Mouse (Mus musculus) urinary bladder, postnatal 25 days (tissue): ENCODE data around the gene Dip2a.

Experiments used
- DNase-seq: peaks from one replicate; pipeline ENCODE4 v3.0.0; 2022; ENCODE audit warnings: low spot score

The Dip2a gene

DNA sequence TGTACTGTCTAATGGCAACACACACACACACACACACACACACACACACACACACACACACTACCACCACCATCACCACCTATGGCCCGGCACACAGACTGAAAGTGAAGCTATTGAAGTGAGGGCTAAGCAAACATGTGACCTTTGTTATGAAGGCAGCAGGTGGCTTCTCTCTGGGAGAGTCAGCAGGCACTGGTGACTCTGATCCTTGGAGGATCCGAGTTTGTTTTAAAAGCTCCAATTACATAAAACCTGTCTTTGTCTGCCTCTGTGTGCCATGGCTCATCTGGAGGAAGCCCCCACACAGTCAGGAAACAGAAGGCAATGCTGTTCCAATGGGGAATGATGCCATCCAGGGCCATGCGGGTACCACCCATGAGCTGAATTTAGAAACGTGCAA is 98.5 kb downstream of the Dip2a start:
- no peak for DNase-seq

DNA sequence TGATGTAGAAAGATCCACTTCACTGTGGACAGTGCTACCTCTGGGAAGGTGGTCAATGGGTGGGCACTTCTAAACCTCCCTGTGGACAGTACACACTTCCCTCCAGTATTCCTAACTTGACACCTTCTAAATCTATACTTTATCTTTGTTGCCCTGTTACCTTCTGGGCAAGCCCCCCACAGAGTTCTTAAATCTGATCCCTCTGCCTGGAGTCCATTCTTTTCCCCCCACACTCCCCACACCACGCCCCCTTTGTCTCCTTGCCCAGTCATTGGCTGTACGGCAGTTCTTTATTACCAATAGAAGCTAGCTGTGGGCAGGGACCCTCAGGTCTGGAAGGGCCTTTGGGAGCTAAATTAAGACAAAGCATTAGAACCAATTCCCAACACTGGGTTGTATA is 100.0 kb downstream of the Dip2a start:
- DNase-seq, result no peak

DNA sequence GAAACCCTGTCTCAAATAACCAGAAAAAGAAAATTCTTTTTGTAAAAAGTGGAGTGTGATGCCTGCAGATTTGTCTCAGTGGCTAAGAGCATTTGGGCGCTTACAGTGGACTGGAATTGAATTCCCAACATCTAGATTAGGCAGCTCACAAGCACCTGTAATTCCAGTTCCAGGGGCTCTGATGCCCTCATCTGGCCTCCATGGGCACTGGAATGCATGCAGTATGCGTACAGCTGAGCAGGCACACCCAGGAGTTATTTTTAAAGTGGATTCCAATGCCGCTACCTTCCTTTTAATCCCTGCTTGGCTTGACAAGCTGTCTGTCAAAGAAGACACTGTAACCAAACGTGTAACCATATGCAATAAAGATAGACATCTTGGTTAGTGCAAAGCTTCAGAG is 105.7 kb downstream of the Dip2a start:
- no peak for DNase-seq

DNA sequence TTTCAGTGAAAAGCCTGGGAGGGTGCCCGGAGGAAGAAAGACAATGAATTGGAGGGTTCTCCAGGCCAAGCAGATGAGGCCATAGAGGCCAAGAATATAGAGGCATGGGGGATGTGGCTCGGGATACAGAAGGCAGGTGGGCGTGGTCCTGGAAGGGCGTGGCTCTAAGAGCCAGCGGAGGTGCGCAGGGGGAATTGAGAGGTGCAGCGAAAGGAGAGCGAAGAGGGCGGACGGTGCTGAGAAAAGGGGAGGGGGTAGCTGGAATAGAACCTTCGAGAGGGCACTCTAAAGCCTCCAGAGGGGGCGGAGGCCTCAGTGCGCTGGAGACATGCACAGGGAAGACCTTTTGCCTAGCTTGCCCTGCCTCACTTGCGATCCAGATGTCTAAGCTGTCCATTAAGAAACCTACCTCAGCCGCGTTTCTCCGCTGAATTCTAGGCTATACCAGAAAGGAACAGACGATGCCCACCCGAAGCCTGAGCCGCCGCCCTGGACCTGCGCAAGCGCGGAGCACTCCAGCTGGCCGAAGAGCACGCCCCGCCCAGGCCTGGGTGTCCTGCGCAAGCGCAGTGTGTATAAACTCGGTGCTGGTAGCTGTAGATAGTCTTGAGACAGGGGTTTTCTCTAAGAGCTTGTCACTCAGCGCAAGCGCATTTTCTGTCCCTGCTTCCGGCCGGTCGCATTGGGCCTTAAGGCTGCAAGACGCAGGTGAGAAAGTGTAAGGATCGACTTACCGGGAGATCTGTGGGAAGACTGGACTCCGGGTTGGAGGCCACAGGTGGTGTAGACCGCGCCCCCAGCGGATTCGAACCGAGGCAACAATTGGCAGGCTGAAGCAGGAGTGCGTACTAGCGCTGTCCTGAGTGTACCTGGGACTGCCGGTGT is 107.5 kb downstream of the Dip2a start, which contains the start of gene Prmt2:
TSS of gene Prmt2 (minus strand) at position 525 of the 885 bp plus-strand sequence.
- peak; percentile 91 for DNase-seq

DNA sequence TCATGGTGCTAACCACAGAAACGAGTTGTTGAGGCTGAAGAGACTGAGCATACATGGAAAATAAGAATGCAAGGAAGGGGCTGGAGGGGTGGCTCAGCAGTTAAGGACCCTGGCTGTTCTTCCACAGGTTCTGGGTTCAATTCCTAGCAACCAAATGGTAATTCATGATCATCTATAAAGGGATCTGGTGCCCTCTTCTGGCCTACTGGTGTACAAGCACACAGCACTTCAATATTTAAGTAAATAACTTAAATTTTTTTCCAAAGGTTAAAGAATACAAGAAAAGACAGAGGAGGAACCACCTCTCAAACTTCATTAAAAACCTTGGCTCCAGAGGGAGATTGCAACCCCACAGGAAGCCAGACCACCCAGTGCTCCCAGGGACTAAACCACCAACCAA is 115.5 kb downstream of the Dip2a start:
- no peak for DNase-seq

DNA sequence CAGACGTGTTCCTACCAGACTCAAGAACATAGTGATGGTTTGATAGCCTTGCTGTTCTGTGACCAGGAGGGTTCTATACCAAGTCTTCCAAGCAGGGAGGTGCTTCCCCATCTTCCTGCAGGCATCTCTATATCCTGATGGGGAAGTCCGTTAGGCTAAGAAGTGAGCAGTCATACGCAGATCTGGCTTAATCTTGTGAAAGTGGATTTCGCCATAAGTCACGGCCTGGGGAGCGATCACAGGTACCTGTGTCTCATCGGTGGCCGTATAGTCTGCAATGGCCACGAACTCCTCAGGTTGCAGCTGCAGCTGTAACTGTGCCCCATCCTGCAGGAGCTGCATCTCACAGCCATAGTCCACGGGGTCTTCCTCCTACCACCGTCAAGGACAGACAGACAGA is 119.1 kb downstream of the Dip2a start:
- no peak for DNase-seq

DNA sequence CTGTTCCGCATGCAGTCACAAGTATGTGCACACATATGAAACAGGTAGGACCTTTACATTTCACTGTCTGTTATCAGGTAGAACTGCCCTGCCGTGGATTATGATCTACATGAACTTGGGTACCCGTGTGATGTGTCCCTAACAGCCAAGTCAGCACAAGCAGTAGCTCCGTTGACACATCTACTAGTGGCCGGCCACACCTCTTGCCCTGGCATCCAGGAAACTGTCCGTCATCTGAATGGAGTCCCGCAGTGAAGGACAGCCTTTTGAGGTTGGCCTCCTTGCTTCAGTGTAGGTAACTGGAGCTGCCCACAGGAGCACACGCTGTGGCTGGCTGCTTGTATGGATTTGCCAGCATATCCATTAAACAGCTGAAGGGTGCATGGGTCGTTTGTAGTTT is 126.9 kb downstream of the Dip2a start:
- DNase-seq, result no peak

DNA sequence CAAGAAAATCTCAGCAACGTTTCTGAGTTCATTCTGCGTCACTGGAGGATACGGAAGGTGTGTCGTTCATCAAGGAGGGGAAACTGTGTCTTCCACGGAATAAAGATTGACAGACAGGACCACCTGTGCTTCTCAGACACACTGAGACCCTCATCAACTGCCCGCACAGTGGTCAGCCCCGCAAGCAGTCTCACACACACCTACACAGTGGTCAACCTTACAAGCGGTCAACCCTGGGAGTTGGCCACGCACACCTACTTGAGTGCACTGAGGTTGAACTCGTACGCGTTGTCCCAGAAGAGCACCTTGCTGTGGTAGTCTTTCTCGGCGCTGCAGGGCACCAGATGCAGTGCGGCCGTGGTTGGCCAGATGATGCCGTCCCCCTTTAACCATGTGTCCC is 128.0 kb downstream of the Dip2a start:
- no peak for DNase-seq

DNA sequence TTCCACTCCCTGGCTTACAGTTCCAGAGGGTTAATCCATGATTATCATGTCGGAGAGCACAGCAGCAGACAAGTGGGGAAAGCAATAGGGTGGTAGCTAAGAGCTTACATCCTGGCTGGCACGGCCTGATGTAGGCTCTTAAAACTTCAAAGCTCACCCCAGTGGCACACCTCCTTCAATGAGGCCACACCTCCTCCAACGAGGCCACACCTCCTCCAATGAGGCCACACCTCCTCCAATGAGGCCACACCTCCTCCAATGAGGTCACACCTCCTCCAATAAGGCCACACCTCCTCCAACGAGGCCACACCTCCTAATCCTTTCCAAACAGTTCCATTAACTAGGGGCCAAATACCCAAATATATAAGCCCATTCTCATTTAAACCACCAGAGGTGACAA is 130.9 kb downstream of the Dip2a start:
- no peak for DNase-seq

DNA sequence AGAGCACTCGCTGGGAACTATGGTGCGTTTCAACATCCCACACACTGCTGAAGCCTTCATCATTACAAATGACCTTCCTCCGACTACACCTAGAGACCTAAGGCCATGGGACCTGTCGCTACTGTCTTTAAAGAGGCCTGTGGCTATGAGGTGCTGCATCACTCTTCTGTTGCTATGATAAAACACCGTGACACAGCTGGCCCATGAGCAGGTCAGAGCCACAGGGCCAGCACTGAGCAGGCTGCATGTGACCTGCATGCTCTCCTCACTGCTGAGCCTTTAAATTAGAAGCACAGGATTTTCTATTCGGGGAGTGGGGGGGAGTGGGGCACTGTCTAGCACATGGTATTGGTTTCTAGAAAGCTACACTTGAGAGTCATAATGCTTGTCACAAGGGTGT is 133.0 kb downstream of the Dip2a start:
- no peak for DNase-seq

DNA sequence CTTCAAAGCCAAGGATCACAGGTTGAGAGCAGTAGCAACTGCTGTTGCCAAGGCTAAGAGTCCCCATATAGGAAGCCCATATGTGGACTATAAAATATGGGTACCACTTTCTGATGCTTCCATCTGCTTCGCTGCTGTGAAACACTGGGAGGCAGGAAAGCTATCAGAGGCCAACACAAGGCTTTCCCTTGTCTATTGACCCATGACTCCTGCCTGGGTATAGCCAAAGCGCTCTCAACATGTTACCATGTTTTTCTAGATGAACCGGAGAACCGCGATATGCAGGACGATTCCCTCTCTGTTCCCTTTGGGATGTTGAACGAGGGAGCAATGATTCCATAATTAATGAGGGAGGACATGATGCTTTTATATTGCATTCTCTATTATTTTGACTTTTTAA is 134.3 kb downstream of the Dip2a start:
- no peak for DNase-seq
